Mouse (Mus musculus) testis, postnatal 14 days (tissue): ENCODE results near the gene Lpxn.

Source experiments
- DNase-seq: peaks from one replicate; pipeline ENCODE4 v3.0.0; 2021; ENCODE audit warnings: low spot score

Gene Lpxn

GRCm38 (mm10) chr19:12804237-12804636 is 8.2 kb downstream of the Lpxn start:
- DNase-seq, result no peak

- DNase-seq, result no peak
Measured at GRCm38 (mm10) chr19:12805730-12806129, 9.7 kb downstream of the Lpxn start.

- no peak for DNase-seq
Measured at GRCm38 (mm10) chr19:12806214-12806613, 10.2 kb downstream of the Lpxn start.

GRCm38 (mm10) chr19:12812644-12813364 is 16.8 kb downstream of the Lpxn start:
- no peak for DNase-seq

- no peak for DNase-seq
Measured at GRCm38 (mm10) chr19:12813883-12814282, 17.9 kb downstream of the Lpxn start.

GRCm38 (mm10) chr19:12818507-12818906 is 22.5 kb downstream of the Lpxn start:
- DNase-seq, result no peak

- no peak for DNase-seq
Measured at GRCm38 (mm10) chr19:12820383-12820782, 24.4 kb downstream of the Lpxn start.

- no peak for DNase-seq
Measured at GRCm38 (mm10) chr19:12824549-12824948, 28.6 kb downstream of the Lpxn start.

- no peak for DNase-seq
Measured at GRCm38 (mm10) chr19:12830823-12831430, 34.9 kb downstream of the Lpxn start.

GRCm38 (mm10) chr19:12831559-12831958 is 35.6 kb downstream of the Lpxn start:
- DNase-seq, result no peak

- DNase-seq, result no peak
Measured at GRCm38 (mm10) chr19:12833625-12834024, 37.6 kb downstream of the Lpxn start.

GRCm38 (mm10) chr19:12838507-12838906 is 42.5 kb downstream of the Lpxn start:
- no peak for DNase-seq

- no peak for DNase-seq
Measured at GRCm38 (mm10) chr19:12846382-12846781, 50.4 kb downstream of the Lpxn start, which contains the start of gene Gm5244. Gene Gm5244 (plus strand): TSS chr19:12846682.

GRCm38 (mm10) chr19:12856983-12857382 is 61.0 kb downstream of the Lpxn start, which contains the start of gene Olfr1444:
Gene Olfr1444 (plus strand): TSS chr19:12857283.
- no peak for DNase-seq
